Mouse (Mus musculus) CD8-positive naive resting alpha-beta T cell, adult 2 months (primary cell): ENCODE data around the gene Ror2.

Source experiments
- DNase-seq, 2 experiments: peaks; one replicate each; pipeline ENCODE4 v3.0.0; 2022; ENCODE audit warnings: low read depth in 2 of 2, low spot score in 2 of 2

Gene Ror2

DNA sequence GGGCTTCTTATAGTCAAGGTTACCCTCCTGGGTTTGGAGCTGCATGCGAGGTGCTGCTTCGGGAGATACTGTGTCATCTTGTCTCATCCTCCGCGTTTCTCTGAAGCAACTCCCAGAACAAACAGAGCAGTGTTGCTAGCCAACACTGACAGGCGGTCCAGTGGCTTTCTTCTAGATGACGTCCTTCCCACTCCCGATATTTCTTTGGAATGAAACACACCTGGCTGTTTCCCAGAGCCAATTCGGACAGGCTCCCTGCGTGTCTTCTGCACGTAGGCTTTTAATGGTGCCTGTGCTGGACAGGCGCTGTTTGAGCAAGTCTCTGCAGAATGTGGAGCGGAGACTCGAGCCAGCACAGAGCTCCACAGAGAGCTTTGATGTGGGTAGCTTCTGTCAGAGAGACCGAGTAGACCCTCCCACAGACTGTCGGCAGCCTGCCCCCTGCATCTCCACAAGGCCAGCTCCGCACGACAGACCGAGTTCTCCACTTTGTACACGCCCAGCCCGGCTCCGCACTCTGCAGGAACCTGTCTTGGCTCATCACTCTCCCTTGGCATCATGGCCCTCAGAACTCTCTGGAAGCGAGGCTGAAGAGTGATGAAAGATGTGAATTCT is 216.7 kb downstream of the Ror2 start:
- DNase-seq, result no peak

DNA sequence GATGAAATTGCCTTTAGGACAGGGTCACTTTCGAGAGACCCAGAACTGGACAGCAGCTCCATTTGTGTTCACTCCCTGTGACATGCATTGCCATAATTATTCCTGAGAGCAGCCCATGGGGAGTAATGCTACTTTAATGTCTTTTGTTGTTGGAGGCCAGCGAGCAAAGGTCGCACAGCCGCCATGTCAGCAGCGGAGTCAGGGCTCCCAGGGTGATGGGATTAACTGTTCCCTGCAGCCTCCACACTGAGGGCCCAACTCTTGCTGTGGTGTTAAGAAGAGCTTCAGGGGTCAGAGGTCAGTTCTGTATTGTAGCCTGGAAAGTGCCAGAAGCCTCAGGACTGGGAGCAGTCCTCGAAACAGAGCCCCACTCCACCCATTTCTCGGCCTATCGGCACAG is 217.5 kb downstream of the Ror2 start:
- DNase-seq, result no peak

- no peak for DNase-seq
Observed at GRCm38 (mm10) chr13:53067949-53068348, 218.0 kb downstream of the Ror2 start.

GRCm38 (mm10) chr13:53065122-53065521 is 220.8 kb downstream of the Ror2 start:
- no peak for DNase-seq

DNA sequence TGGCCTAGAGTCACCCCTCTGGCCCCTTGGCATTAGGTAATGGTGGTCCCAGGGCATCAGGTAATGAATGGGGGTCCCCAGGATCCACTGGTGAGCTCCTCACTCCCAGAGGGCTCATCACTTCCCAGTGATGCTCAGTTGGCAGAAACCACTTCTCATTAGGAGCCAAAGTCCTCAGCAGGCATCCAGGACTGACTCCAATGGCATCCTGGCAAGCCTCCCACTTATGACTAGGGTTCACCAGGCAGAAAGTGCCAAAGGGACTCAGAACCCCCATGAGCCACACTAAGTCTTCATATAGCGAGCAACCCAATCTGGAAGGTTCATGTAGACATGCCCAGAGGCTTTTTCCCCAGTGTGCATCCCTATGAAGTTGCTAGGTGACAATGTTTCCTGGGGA is 221.2 kb downstream of the Ror2 start:
- no peak for DNase-seq
